Mouse (Mus musculus) gastrocnemius, adult 8-10 months (tissue): ENCODE results near the gene Sorcs2. TPM values are rescaled to one million over a fixed set of nuclear protein-coding genes. Genes with fewer than 3 reads are reported as not detected.
"Not testable (repeated sequence)": the region's sequence is repeated elsewhere in the genome, so short reads cannot be mapped to it uniquely, and the experiment has no call there.

ENCODE experiments used
- DNase-seq, 2 experiments: peaks; one replicate each; pipeline ENCODE4 v3.0.0; 2022; ENCODE audit warnings: low spot score in 2 of 2
- total RNA-seq, 4 experiments: library from RNA; stranded (reverse); gene quantifications; 2 replicates each; pipeline ENCODE4 v1.2.4; 2022

Sorcs2 gene
- total RNA-seq, 4 experiments from 2014 or later, result 0.92 to 2.3 (median 1.2) TPM

DNA sequence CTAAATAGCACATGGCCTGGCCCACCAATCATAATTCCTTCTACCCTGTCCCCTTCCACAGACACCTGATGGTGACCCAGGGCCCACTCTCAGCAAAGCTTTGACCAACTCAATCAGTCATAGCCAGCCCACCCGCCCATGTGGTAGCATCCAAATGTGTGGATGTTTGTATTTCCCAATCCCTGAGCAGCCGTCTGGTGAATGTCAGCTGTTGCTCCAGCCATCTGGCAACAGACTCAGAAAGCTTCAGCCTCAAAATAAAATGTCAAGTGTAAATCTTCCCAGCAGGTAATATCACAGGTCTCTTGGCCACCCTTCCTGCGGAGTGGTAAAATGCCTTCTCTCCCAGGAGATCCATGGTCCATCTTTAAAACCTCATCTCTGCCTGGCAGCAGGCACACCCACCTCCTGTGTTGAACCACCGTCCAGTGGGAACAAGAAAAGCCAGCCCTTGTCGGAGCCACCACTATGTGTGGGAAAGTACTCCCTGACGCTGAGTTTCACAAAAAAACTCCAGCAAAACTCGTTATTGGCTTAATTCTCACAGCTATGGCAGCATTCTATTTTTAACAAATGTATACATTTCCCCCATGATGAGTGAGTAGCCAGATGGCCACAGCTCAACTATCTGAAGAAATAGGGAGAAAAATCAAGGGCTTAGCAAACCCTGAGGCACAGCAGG lies 93.5 kb downstream of the Sorcs2 start:
- DNase-seq, result no peak

DNA sequence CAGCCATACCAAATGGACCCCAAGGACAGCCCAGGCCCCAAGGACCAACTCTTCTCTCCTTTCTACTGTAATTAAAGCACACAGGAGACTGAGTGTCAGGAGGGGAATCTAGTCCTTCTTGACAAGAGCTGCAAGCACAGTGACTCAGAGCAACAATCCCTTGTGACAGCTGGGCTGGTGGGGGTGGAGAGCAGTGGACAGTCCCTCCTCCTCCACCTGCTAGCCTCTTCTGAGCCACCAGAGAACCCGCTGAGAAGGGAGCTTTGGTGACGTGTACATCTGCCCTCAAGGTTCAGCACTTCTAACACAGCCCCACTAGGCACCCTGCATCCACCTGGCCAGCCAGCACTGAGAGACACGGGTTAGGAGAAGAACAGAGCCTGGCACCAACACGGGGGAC lies 96.8 kb downstream of the Sorcs2 start:
- DNase-seq, result no peak

DNA sequence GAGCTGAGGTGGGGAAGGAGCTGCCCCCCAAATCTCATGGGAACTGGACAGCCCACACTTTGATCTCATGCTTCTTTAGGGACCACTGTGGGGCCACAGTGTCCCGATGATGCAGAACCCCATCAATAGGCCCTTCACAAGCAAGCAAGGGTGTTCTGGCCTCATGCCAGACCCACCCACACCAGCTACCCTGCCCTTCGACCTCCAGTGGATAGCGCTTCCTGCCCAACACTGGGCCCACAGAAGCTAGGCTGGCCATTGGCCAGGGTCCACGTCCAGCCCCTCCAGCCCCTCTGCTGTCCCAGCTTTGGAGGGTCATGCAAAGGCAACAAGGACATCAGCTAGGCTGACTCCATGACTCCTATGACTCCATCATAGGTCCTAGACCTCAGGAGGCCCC lies 99.9 kb downstream of the Sorcs2 start:
- DNase-seq, result no peak

DNA sequence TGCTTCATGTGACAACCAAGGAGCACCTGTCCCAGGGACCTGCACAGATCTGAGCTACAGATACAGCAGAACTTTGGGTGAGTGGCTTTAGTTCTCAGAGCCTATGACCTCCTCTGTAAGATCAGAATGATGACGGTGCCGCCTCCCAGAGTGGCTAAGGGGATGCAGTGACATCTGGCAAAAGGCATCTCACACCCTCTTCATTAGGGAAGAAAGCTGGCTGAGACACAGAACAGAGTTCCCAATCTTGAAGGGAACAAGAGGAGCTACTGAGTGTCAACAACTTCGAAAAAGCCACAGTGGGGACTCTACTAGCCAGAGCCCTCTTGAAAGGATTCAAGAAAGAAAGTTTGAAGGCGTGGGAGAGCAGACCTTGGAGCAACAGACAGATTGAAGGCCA lies 100.7 kb downstream of the Sorcs2 start:
- DNase-seq, result no peak

DNA sequence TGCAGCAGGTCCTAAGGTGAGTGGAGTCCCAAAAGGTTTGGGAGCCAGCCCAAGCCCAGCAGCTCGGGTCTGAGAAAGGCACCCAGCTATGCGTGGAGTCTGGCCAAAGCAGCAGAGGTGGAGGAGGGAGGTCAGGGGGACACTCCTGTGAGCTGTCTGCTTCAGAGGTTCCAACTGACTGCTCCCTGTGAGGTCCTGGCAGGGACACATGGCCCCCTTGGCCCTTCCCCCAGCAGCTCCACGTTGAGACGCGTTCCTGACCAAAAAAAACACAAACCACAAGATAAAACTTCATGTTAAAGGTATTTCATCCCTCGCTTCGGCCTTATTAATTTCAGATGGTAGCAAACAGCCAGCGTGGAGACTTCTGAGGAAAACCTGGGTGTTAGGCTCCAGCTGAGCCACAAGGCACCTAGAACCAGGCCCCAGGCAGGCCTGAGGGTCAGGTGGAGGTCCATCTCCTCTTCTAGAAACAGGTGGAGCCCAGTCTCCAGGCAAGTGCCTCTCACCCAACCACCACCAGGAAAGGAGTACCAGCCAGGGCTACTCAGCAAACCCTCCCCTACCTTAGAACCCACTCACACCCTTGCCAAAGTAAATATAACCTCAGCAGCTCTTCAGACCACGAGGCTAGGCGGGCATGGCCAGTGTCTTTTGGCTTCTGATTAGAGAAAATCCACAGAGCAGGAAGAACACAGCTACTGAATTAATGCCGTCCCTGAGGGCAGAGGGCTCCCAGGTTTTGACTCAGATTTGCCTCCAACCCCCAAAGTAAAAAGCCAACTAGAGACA lies 104.6 kb downstream of the Sorcs2 start:
- DNase-seq, result no peak

DNA sequence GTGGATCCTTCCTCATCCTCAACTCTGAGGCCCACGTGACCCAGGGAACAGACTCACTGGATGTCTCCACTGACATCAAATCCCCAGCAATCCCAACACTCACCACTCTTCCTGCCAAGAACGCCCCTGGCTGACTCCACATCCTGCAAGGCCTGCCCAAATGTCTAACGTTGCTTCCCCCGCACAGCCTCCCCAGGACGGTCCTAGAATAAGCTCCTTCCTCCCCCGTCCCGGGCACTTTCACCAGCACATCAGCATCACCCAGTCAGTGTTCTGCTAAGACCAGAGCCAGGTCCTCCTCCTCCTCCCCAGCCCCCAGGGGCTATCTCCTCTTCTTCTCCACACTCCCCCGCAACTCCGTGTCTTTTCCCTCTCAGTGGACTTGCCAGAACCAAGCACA lies 105.6 kb downstream of the Sorcs2 start:
- DNase-seq, result no peak

DNA sequence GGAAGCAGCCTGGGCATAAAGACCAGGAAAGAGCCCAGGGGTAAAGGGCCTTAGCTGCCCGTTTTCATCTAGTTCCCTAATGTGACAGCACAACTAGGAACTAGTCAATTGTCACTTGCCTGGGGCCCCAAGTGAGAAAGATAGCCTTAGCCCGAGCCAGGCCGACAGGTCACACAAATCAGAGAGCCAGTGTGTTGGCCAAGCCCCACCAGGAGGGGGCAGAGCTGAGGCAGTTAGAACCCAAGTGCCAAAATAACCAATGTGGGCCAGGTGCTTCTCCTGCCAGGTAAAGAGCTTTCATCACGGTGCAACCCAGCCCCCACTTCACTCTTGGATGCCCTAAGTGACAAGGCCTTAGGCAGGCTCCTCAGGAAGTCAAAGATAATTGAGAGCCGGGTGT lies 106.7 kb downstream of the Sorcs2 start:
- no peak for DNase-seq

DNA sequence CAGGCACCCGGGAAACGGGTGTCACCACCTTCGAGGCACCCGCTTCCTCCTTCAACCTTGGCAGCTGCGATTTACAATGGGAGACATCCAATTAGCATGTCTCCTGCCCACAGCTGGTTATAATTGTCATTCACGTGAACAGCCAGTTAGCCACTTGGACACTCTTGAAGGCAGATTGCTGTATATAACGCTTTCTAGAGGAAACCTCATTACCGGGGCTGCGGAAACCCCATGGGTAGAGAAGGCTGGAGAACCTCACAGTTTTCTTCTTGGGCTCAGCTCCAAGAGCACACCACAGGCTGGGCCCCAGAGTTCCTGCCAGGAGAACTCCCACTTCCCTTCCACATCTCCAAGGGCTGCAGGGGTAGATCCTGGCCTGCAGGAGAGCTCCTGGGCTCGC lies 112.5 kb downstream of the Sorcs2 start:
- DNase-seq, result no peak

DNA sequence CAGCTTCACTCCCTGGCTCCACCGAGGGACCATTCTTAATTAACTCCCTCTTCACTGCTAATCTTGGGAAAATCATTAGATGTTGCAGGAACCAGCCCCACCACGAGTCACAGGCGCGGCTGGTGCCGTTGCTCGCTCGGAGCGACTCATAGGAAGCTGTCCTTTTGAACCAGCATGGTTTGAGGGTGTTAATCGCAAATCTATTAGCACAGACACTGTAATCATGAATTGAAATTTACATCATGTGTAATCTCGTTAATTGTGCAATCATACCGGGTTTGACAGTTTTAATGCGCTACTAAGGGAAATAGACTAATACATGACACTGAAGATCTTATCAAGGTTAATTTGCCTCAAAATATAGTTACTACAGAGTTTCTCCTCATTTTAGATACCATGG lies 118.0 kb downstream of the Sorcs2 start:
- DNase-seq, result no peak

DNA sequence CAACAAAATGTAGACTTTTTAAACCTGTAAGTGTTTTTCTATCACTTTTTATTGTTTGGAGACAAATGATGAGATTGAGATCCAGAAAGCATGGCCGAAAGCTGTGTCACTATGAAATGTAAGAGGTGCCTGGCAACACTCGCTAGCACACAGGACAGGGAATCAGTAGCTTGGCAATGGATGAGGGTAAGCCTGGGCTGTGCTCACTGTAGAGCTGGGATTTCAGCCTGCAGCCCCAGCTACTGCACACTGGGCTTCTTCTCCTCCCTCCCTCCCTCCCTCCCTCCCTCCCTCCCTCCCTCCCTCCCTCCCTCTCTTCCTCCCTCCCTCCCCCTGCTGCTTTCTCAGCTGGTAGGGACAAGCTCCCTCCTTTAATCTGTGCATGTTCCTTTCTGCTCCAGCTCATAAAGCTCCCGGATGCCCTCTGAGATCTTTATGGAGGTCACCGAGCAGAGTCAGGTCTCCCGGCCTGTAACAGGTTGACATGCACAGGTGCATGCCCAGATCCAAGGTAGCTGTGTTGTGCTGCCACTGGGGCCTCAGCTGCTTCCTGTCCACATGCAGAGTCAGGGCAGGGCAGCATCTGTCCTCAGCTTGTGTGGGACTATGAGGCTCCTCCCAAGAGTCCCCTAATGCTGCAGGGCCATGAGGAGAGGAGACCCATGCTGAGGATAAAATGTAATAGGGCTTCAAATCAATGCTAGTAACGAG lies 123.1 kb downstream of the Sorcs2 start:
- DNase-seq, result no peak

DNA sequence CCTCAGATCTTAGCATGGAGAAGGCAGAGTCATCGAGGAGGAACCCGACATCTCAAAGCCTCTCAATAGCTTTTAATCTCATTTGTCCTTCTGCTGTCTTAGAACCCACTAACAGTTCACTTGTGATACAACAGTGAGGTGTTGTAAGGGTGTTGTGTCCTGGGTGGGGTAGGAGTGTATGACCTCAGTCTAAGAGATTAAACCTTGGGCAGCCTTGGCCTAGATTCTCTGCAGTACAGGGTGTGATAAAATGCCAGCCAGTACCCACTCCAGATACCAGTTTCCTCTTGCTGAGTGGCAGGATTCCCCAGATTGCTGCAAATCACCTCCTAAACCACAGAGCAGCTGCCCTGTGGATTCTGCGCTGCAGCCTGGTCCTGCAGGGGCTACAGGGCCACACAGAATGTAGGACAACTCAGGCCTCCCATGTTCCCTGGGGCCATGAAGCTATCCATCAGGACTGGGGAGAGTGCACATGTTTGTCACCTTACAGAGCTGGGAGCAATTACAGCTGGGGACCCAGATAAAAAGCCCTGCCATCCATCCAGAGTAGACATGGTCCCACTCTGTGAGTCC lies 130.7 kb downstream of the Sorcs2 start:
- no peak for DNase-seq

DNA sequence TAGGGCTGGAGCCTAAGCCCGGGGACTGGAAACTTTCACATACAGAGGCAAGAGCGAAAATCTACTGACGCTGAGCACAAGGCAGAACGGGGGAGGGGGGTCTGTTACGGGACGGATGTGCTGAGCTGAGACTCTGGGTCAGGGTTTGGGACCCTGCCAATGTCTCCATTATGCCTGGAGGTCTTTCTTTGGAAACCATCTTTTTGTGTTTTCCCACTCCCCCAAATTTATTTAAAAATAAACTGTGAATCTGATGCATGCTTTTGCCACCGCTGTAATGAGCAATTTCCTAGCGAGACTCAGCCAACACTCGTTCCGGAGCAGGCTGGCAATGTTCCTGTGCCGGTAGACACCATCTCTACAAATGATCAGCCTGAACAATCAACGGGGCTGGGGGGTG lies 137.1 kb downstream of the Sorcs2 start:
- no peak for DNase-seq

DNA sequence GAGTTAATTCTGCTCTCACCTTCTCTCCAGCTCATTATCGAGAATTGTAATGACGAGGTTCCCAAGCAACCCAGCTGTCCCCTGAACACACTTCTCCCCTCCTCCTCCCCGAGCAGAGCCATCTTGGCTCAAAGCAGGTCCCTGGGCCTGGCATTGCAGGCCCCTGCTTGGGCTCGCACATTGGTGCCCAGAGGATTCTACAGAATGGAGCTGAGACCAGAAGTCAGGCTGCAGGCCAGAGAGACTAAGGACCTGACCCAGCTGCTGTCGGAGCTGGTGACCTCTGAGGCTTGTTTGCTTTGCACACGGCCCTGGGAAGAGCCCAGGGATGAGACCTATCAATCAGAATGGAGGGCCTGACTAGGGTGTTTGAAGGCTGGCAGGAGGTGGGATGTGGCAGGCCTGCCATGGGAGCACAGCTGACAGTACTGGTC lies 138.2 kb downstream of the Sorcs2 start:
- no peak for DNase-seq

DNA sequence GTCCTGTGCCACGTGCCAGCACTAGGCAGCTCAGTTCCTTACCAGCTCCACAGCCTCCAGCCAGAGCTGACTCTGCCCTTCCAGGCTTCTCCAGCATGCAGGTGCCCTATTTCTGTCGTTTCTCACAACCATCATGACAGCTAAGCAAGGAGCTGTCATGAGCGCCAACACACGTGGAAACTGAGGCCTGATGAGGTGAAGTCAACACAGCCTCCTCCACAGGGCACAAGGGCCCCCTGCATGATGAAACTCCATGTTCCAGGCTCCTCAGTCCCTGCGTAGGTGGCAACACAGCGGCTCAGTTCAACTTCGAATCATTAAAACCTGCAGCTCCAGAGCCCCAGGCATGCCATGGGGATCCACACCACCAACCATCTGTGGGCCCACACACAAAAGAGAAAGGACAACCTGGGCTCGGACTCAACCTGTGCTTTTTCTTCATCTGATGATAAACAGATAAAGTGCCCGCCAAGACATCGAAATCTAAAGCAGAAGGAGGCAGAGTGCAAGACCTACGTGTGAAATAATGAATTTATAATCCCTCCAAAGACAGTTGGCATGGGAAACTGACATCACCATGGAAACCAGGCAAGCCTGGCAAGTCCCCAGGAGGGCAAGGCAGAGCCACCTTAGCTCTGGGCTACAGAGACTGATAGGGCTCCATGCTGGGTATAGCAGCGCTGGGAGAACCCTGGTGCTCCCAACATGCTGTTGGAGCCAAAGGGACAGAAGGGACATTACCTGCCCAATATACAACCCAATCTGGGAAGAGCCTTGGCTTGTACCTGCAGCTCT lies 139.4 kb downstream of the Sorcs2 start:
- DNase-seq, result no peak

DNA sequence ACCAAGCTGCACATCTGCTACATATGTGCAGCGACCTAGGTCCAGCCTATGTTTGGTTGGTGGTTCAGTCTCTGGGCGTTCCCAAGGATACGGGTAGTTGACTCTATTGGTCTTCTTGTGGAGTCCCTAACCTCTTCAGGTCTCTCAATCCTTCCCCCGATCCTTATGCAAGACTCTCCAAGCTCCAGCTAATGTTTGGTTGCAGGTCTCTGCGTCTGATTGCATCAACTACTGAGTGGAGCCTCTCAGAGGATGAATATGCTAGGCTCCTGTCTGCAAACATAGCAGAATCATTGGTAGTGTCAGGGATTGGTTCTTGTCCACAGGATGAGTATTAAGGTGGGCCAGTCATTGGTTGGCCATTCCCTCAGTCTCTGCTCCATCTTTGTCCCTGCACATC lies 140.9 kb downstream of the Sorcs2 start:
- DNase-seq, result no peak

DNA sequence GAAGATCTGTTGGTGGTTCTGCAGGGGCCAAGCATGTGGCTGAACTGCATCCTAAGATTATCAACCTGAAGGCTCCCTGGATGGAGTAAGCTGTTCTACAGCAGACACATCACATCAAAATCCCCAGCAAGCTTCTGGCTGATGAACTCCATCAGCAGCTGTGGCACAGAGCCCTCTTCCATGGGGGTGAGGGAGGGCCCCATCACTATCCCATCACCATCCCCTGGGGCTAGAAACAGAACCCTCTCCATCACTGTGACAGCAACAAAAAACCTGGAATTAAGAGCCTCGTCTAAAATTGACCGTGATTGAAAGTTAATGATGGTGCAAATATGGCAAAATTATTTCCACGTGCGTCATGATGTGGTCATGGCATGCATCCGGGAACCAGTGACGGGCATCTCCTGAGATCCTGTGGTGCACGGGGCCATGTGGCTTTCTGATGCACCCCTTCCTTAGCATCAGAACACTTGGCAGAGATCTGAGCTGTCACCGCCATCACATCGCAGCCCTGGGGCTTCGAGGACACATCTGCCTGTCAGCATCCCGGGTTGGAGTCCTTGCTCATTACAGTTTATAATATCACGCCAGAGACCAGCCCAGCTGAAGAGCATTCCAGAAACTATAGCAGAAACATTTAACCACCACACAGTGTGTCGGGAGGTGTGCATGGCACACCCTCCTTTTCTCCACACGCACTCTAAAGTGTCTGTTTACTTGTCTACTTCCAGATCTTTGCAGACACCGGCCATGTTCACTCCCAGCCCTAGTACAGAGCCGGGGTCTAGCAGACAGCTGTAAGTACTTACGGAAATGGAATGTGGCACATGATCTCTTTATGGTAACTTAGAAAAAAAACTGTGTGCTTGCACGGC lies 143.1 kb downstream of the Sorcs2 start:
- no peak for DNase-seq

DNA sequence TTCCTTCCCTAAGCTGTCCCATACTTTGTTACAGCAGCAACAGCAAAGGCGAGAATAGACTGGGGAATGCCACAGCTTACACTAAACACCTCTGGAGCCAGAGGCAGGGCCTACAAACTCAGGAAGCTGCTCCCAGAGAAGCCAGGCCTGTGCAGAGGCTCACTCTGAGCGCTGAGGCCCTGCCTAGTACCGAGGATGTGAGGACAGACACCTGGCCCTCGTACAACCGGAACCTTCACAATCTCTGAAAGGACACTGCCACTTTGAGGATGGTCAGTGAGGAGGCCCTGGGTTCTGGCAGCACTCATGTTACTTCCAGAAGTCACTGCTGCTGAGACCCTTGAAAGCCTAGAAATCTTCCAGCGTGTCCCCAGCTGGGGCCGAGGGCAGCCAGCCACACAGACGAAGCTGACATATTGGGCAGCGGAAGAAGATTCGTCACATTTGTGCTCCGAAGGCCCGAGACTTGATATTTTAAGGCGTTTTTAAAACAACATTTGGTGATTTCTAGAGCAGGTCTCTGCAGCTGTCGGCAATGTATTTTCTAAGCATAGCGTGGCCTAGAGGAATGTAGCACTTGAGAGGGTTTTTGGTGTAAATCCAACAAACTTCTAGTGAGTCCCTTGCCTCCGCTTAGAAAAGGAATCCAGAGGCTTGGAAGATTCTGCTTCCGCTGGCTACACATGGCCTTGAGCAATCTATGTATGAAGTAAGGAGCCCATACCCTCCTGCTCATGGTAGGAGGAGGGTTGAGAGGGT lies 145.0 kb downstream of the Sorcs2 start:
- no peak for DNase-seq

DNA sequence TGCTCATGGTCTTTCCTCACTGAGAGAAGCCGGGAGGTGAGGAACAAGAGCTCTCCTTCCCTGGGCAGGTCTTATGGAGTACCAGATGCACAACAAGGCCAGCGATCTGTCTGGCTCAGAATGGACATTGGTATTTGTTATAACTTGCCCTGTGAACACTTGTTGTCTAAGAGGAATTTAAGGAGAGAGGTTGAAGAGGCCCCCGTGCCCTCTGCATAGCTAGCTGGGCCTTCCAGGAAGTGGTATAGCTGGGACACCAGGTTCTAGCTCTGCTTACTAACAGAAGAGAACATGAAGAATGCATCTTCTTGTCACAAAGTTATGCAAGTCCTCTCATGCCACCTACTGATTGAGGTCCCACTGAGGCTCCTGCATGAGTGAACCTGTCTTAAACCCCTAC lies 149.9 kb downstream of the Sorcs2 start:
- no peak for DNase-seq

DNA sequence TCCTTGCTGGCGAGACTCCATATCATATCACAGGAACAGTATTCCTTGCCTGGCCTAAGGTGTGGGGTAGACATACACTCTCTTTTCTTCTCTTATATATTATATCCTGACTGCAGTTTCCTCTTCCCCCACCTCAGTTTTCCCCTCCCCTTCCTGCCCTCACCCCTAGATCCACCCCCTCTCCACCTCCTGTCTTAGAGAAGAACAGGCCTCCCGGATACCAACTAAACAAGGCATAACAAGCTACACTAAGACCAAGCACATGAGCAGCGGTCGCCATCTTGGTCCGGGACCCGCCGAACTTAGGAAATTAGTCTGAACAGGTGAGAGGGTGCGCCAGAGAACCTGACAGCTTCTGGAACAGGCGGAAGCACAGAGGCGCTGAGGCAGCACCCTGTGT lies 160.4 kb downstream of the Sorcs2 start:
- DNase-seq, result not testable (repeated sequence)
